Mouse (Mus musculus) spleen, postnatal 4 days (tissue): ENCODE data around the gene Clcf1.

Source experiments
- DNase-seq, 2 experiments: peaks; one replicate each; pipeline ENCODE4 v3.0.0; 2022; ENCODE audit warnings: low spot score in 2 of 2

The Clcf1 gene

DNA sequence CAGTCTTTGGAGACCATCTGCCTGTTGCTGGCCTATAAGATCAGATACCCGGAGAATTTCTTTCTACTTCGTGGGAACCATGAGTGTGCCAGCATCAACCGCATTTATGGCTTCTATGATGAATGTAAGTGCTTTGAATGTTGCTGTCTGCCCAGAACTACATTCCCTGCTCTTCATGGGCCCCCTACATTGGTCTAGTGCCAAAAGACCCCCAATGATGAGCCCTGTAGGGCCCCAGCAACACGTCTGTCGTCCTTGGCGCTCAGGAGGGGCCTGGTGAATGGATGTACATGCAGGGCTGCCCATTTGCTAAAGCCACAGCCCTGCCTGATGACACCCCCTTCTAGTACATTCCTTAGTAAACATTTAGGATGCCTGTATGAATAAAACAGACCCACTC is 20.9 kb upstream of the Clcf1 start:
- DNase-seq: no peak

DNA sequence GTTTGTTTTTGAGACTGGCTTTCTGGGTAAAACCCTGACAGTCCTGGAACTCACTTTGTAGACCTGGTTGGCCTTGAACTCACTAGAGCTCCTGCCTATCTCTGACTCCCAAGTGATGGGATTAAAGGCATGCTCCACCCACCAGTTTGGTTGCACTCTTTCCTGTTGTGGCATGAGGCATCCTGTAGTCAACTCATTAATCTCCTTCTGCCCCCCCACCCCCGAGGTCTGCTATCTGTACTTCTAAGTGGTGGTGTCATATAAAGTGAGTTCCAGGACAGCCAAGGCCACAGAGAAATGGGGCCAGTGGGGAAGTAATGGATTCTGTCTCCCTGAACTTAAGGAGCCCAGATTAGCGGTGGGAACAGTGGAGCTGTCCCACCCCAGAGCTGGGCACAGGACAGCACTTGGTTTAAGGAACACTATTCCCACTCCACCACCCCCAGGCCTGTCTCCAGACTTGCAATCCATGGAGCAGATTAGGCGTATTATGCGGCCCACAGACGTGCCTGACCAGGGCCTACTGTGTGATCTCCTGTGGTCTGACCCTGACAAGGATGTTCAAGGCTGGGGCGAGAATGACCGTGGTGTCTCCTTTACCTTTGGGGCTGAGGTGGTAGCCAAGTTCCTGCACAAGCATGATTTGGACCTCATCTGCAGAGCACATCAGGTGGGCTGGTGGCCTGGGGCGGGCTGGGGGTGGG is 19.9 kb upstream of the Clcf1 start:
- no peak for DNase-seq

DNA sequence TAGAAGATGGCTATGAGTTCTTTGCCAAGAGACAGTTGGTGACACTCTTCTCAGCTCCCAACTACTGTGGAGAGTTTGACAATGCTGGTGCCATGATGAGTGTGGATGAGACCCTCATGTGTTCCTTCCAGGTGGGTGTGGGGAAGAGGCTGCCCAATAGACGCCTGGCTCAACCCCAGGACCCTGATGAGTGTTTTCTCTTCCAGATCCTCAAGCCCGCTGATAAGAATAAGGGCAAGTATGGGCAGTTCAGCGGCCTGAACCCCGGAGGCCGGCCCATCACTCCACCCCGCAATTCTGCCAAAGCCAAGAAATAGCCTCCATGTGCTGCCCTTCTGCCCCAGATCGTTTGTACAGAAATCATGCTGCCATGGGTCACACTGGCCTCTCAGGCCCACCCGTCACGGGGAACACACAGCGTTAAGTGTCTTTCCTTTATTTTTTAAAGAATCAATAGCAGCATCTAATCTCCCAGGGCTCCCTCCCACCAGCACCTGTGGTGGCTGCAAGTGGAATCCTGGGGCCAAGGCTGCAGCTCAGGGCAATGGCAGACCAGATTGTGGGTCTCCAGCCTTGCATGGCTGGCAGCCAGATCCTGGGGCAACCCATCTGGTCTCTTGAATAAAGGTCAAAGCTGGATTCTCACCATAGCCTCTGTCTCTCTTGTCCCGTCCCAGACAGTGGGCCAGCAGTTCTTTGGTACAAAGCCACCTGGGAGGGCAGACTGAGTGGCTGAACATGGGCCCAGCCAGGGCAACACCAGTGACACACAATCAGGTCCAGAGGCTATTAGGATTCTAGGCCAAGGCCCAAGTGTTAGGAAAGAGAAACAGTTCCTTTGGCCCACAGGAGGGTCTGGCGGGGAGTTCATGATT is 19.0 kb upstream of the Clcf1 start:
- no peak for DNase-seq

DNA sequence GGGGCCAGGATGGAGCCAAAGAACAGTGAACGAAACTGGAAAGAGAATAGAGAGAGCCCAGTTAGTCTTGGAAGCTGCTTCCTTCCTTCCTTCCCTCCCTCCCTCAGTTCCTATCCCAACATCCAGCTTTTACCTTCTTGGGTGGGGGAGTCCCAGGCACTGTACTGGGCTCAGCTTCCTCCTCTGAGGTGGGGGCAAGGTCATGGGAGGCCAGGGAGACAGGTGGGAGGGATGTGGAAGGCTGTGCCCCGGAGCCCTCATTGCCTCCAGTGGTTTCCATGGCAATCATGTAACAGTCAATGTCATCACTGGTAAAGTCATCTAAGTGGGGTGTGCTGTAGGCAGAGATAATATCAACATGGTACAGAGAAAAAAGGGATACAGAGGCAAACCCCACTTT is 18.0 kb upstream of the Clcf1 start:
- DNase-seq: no peak

DNA sequence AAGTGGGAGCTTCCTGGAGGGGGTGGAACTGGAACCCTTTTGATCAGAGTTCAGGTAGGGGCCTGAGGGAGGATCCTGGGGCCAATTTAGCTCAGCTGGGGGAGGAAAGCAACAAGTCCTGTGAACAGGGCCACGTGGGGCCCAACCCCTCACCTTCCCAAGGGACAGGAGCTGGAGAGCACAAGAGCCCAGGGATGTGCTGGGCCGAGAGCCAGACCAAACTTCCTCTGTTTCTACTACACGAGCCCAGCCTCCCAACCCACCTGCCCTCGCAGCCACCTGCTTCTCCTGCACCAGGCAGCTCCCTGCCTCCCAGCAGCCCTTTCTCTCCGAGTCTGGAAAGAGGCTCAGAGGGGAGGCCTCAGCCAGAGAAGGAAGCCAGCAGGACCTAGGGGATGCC is 17.5 kb upstream of the Clcf1 start:
- DNase-seq: no peak

DNA sequence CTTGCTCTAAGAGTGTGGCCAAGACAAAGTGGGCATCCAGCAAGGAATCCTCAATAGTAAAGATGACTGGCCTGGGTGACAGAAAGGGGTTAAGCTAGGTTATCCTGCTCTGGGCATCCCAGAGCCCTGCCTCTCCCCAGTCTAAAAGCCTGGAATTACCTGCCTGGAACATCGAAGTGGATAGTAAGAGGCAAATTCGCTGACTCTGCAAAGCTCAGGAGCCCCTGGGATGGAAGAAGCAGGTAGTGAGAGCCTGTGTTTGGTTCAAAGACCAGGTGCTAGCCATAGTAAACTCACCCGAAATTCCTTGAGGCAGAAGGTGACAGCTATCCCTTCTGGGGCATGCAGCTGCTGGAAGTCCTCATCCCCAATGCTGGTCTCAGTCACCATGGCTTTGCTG is 16.9 kb upstream of the Clcf1 start:
- DNase-seq: no peak

DNA sequence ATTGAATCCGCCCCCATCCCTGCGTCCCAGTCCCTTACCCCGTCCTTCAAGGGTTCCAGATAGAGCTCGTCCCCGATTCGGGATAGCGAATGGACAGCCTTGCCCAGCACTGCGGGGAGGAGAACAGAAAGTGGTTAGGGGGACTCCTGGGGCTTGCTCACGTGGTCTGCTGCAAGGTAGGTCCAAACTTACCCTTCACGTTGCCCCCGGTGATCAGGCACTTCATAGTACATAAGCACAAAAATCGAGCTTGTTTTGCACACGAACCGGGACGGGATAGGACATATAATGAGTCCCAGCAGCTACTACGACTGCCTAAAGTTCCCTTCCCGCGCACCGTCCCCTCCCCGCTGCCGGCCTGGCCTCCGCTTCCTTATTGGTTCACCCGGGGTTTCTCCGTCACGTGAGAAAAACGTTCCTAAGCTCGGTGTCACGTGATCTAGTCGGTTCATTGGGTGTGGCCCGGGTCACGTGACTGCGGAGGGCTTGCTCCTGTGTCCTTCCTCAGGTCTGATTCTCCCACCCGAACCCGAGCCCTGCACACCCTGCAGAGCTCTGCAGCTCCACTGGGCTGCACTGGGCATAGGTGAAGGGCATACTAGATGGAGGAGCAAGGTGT is 12.6 kb upstream of the Clcf1 start, which contains the start of gene Rad9a:
Gene Rad9a, minus strand, starts transcription at position 372 of the 619 bp plus-strand sequence.
- DNase-seq: peak; percentile 96 to 98

DNA sequence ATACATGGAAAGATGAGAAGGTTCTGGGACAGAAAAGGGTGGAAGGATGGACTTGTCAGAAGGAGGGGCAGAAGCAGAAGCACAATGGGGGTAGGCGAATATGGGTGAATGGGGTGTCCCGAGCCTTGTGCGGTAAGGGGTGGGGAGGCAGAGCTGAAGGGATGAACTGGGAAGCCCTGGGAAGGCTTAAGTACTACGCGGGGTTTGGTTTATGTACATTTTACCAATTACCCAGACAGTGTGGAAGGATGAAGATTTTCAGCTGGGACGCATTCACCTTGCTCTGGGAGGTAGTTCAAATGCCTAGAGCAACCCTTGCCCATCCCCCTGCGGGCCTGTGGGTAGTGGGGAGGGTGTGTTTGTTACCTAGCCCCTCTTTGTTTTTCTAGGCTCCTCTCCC is 11.9 kb upstream of the Clcf1 start:
- DNase-seq: no peak

DNA sequence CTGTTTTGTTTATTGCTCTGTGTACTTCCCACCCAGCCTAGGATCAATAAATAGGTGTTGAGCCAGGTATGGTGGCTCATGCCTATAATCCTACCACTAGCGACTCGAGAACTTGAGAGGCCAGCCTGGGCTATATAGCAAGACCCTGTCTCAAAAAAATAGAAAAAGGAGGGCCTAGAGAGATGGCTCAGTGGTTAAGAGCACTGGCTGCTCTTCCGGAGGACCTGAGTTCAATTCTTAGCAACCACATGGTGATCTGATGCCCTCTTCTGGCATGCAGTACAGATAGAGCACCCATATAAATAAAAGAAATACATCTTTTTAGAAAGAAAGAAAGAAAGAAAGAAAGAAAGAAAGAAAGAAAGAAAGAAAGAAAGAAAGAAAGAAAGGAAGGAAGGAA is 10.9 kb upstream of the Clcf1 start:
- DNase-seq: no peak

DNA sequence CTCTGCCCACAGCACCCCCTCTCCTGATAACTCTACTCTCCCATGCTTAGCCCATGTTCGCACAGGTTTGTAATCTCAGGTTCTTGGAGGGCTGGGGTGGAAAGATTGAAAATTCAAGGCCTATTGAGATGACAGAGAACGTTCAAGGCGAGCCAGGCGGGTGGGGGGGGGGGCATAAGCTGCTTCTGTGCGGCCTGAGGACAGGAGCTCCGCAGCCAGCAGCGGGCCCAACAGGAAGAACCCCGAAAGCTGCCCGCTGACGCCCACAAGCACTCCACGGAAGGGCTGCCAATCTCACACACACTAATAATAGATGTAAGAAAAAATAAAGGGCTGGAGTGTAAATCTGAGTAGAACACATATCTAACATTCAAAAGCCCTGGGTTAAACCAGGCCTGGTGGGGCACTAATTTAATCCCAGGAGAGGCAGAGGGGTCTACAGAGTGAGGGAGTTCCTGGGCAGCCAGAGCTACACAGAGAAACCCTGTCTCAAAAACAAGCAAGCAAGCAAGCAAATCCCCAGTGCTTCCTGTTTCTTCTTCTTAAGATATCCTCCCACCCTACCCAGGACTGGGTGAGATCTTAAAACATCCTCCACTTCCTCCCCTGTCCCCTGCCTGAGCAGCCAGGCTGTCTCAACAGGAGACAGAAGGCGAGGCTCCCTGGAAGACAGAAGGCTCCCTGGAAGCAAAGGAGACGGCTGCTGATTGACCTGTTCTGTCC is 10.3 kb upstream of the Clcf1 start:
- DNase-seq: no peak

DNA sequence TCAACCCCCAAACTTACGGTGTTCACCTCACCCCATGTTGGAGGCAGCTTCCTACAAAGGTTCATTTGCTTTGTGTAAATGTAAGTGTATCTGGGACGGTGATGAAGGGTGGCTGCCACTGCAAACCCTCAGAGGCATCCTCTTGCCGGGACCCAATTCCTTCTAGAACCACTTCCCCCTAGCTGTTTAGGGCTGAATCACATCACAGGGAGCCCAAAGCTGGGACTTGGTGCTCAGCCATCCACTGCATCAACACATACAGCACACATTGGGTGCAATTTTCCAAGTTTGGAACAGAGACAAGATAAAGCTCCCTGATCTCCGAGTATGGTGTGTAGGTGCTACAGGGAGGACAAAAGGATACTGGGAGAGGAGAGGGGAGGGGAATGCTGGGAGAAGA is 9.1 kb upstream of the Clcf1 start:
- DNase-seq: no peak

DNA sequence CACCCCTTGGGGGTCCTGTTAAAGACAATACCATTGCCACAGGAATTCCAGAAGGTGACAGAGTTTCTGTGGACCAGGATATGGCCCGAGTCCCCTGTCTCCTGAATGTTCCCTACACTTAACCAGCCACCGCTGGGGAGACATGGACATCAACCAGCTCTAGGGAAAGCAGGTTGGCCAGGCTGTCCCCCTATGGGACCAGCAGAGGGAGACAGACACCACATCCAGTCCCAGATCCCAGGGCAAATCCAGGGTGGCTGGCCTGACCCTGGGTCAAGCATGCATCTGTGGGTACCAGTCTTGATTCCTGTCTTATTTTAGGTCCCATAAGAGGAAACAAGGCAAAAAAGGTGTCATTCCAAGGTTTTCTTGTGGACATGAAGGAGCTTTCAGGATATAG is 7.1 kb upstream of the Clcf1 start:
- DNase-seq: peak in 1 of 2 experiments; percentile 65

DNA sequence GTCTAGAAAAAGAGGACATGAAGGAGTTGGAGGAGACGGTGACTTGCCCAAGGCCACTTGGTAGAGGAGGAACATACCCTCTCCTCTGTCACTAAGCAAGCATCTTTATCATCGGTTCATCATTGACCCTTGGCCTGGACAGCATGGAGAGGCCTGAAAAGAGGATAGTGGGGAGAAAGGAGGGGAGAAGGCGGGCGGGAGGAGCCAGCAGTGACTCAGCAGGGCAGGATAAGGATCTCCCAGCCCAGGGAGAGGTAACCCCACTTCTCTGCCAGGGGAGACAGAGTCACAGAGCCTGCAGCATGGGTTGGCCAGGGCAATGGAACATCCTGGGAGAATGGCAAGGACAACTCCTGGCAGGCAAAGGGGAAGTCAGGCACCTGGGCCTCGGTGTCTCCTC is 5.5 kb upstream of the Clcf1 start:
- DNase-seq: no peak

DNA sequence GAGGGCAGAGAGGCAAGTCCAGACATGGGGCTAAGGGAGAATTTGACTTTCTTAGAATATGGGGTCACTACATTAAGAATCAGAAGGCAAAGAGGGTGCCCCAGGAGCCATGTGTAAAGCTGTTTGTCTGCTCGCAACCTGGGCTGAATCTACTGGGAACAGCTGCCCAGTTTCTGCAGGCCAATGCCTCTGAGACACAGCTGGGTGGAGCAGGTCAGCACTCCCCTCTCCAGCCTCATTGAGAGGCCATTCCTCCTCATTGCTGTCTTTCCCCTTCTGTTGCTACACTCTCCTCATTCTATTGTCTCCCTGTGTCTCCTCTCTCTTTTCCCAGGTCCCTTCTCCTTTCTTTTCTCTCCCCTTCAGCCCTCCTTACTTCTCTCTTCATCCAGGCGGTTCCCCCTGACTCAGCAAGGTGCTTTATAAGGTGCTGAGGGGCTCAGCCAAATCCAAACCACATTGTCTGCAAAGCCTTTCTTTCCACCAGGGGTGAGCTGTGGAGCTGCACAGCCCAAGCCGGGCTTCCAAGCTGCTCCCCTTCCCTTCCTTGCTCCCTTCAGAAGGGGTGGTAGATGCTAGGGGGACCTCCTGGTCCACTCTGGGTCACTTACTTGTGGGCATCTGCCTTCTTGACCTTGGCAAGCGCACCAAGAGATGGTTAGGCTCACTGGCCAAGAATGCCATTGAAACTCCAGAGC is 2.0 kb upstream of the Clcf1 start:
- no peak for DNase-seq

DNA sequence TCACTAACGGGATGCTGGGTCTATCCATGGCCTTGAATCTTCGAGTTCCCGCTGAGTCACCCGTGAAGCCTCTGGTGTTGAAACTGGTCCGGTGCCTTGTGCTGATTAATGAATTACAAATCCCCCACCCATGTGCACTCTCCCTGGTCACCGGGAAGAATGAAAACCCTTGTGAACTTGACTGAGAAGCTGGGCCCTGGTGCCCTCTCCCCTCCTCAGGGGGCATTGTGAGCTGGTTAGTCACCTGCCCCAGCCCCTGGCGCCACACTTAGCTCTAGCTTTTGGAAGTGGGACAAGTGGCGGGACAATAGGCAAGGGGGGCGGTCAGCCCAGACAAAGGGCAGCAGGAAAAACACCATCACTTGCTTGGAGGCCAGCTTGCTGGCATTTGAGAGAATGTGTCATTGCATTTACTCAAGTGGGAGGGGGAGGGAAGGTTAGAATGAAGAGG is 489 bp upstream of the Clcf1 start:
- DNase-seq: no peak

DNA sequence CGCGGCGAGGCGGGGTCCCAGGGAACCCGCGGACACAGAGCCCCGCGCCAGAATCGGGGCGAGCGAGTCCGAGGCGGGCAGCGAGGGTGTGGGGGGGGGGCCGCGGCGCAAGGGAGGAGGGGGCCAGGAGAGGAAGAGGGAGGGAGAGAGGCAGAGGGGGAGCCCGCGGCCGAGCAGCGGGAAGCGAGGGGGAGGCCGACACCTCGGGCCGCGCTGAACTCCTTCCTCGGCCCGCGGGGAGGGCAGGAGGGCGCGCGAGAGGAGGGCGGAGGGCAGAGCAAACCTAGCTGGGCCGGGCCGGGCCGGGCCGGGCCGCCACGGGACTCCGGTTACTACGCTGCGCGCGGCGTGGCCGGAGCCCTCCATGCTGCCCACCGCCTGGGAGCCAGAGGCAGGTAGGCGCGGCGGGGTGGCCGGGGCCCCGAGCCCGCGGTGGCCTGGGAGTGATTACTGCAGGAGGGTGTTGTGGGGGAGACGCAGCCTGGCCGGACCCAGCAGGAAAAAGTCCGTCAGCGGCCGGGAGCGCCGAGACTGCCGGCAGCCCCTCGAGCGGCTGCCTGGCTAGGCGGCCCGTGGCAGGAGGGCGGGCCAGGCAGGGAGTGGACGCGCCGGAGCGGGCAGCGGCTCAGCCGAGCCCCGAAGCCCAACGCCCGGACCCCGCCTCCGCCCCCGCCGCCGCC is 873 bp downstream of the Clcf1 start:
- DNase-seq: no peak

DNA sequence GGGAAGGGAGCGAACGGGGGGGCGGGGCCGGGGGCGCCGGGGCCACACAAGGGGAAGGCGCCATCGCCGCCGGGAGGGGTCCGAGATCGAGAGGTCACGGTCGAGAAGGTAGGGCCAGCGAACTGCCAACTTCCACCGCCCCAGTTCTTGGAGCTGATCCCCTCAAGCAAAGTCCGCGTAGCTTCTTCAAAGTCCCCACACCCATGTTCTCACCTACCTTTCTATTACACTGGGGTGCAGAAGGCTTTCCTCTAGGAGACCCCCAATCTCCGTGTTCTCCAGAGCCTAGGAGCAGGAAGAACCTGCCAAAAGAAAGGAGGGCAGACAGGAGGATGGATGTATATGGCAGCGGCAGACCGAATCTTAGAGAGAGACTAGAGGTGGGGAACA is 1.4 kb downstream of the Clcf1 start:
- no peak for DNase-seq

DNA sequence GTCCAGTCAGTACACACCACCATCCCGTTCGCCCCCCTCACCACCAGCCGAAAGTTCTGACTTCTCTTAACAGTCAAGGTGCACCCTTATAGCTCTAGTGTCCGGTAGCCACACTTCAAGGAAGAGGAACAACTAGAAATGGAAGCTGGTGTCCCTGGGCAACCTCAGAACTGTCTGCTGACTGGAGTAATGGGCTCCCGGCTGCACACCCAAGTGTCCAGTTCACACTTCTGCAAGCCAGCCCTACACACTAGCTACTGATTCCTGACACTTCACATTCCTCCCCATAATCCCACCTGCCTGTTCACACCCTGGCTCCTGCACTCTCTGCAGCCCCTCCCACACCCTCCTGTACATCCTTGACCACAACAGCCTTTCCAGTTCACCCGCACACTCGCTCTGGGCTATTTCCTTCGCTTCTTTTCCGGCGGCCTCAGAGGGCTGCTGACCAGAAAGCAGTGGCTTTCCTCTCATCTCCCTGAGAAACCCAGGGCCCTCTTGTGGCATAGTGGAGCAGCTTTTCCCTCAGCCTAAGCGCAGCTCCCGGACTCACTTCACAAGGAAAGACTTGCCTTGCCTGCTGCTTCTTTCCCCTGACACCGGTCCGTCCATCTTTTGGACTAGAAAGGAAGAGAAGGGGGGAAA is 2.1 kb downstream of the Clcf1 start:
- no peak for DNase-seq

DNA sequence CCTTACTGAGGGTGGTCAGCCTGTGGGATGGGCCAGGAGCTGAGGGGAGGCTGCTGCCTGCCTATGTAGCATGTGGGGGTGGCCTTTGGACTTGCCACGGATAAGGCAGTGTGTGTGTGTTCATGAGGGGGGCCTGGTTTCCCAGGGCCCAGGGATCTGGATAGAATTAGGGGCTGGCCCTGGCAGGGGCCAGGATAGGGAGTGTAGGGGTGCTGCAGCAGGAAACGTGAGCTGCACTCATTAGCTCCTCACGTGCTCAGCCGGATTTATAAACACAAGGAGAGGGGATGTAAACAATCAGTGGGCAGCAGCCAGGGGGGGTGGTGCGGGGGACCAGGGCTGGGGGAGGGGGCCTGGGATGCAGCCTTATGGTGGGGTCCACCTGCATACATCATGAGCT is 3.1 kb downstream of the Clcf1 start:
- DNase-seq: no peak

DNA sequence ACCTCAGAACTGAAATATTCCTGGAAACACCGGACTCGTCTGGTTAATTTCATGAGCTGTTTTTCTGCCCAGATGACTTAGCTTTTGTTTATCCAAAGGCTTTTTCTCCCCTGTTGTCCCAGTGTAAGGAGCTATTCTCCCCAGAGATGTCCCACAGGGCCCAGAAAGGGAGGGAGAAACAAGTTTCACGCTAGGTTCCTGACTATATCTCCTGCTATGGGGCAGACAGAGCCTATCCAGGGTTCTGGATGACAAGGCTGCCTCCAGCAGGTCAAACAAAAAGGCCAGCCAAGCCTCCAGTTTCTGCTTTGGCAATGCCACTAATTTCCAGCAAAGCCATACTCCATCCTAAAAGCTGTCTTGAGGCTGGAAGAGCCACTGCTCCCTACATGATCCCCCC is 3.8 kb downstream of the Clcf1 start:
- DNase-seq: no peak
